Mouse (Mus musculus): ENCODE measurements around the gene Mcm2. TPM values are rescaled to one million over a fixed set of nuclear protein-coding genes. Genes with fewer than 3 reads are reported as not detected.
A peak's percentile ranks its signal among the peaks of the same experiment; 100 is the strongest.

The Mcm2 gene
- polyA plus RNA-seq (2015; fragmentation: Nextera tagmentation; extraction: Ambion mirVana): 27.3 and 35.0 TPM in 2 replicates

DNA sequence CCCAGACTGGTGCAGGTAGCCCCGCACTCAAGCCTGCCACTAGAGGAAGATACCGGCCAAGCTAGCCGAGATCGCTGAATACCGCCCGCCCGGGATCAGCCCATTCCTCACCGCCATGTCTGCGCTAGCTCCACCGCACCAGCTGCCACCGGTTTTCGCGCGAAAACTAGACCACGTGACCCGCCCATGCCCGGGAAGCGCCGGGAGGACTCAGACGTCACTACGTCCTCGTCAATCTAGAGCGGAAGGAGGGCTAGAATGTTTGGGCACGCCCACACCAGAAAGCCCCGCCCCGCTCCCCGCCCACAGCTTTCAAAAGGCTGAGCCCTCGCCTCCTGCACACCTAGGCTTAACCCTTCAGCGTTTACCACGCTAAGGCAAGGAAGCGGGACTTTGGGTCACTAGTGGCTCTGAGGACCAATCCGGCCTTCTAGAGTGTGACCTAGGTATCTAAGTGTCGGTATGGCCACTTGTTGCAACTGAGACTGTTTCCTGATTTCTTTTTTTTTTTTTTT lies at the start of gene Mcm2:
TSS of gene Mcm2 (minus strand) at position 247 of the 515 bp plus-strand sequence.
- Histone ChIP-seq H3K4me2 (ENCODE audit: low read length) (peak within 1 kb of the TSS; percentile 96), H3K9ac (ENCODE audit: low read depth, low read length) (peak within 1 kb of the TSS; percentile 72), H3K27ac (ENCODE audit: low read depth, low read length) (peak within 1 kb of the TSS; percentile 69), H3K9me3 (ENCODE audit: control insufficient read depth, low read length) (no peaks in the 10 kb centered on the region), H3K27me3 (replicated peaks; ENCODE audit: control insufficient read depth, insufficient read depth, low read length) (no peaks in the 10 kb centered on the region), H3K4me1 (ENCODE audit: control insufficient read depth, insufficient read depth, low read depth, low read length) (peaks cover 18% of the 10 kb centered on the region), H3K36me3 (ENCODE audit: control insufficient read depth, insufficient read depth, low read length) (no peaks in the 10 kb centered on the region), H3K4me3 (ENCODE audit: low read length) (peak within 1 kb of the TSS; percentile 63)
- WGBS: 0% methylated on average over 33 of the region's 33 CpGs
- ATAC-seq: peak; percentile 77

DNA sequence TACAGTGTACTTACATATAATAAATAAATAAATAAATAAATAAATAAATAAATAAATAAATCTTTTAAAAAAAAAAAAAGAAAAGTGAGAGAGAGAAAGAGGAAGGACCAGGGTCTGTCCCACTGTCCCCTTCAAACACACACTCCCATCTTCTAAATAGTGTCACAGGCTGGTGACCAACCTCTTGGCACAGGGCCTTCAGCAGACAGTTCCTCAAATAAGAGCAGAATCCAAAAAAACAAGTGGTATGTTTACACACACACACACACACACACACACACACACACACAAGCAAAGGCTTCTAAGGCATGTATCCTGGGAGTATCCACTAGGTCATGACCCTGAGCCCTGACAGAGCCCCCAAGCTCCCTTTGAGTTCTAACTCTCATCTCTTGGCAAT lies 49.2 kb upstream of the Mcm2 start:
- no peaks in the 10 kb centered on the region for H3K9me3 ChIP-seq (ENCODE audit: control insufficient read depth, low read length)
- H3K9ac ChIP-seq (ENCODE audit: low read depth, low read length): no peak overlapping the region
- H3K4me3 ChIP-seq (ENCODE audit: low read length): no peak overlapping the region
- H3K4me1 ChIP-seq (ENCODE audit: control insufficient read depth, insufficient read depth, low read depth, low read length): peaks cover 5% of the 10 kb centered on the region
- no peaks in the 10 kb centered on the region for H3K27me3 ChIP-seq (replicated peaks; ENCODE audit: control insufficient read depth, insufficient read depth, low read length)
- H3K4me2 ChIP-seq (ENCODE audit: low read length): no peak overlapping the region
- no peak for ATAC-seq
- H3K27ac ChIP-seq (ENCODE audit: low read depth, low read length): no peak overlapping the region
- no peaks in the 10 kb centered on the region for H3K36me3 ChIP-seq (ENCODE audit: control insufficient read depth, insufficient read depth, low read length)

DNA sequence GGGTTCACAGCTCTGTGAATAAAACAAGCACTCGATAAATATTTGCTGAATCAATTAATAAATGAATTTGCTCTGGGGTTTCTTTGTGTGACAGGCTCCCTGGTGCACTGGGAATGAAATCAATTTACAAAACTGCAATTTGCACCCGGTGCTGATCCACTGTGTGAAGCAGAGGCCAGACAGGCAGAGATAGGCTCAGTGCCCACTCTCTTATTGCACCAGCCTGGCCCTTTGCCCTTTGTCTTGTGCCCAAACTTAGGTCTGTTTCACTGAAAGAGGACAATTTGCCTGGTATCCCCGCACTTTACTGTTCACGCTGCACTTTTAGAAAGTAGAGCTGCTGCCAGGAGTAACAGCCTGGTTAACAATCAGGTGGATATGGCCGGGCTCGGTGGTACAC lies 47.9 kb upstream of the Mcm2 start:
- no peaks in the 10 kb centered on the region for H3K36me3 ChIP-seq (ENCODE audit: control insufficient read depth, insufficient read depth, low read length)
- no peaks in the 10 kb centered on the region for H3K27me3 ChIP-seq (replicated peaks; ENCODE audit: control insufficient read depth, insufficient read depth, low read length)
- H3K9me3 ChIP-seq (ENCODE audit: control insufficient read depth, low read length): no peaks in the 10 kb centered on the region
- 59% methylated on average over 6 of the region's 6 CpGs for WGBS
- H3K9ac ChIP-seq (ENCODE audit: low read depth, low read length): no peak overlapping the region
- no peak overlapping the region for H3K4me3 ChIP-seq (ENCODE audit: low read length)
- no peak overlapping the region for H3K27ac ChIP-seq (ENCODE audit: low read depth, low read length)
- no peak overlapping the region for H3K4me2 ChIP-seq (ENCODE audit: low read length)
- H3K4me1 ChIP-seq (ENCODE audit: control insufficient read depth, insufficient read depth, low read depth, low read length): peaks cover 16% of the 10 kb centered on the region
- no peak for ATAC-seq

GRCm38 (mm10) chr6:88943666-88944065 lies 45.1 kb upstream of the Mcm2 start:
- no peak for ATAC-seq
- H3K36me3 ChIP-seq (ENCODE audit: control insufficient read depth, insufficient read depth, low read length): no peaks in the 10 kb centered on the region
- H3K4me2 ChIP-seq (ENCODE audit: low read length): 0 out of 2 replicates have a peak overlapping the region, but pooled peaks have one; percentile 10
- no peaks in the 10 kb centered on the region for H3K9me3 ChIP-seq (ENCODE audit: control insufficient read depth, low read length)
- H3K4me1 ChIP-seq (ENCODE audit: control insufficient read depth, insufficient read depth, low read depth, low read length): peaks cover 37% of the 10 kb centered on the region
- no peak overlapping the region for H3K27ac ChIP-seq (ENCODE audit: low read depth, low read length)
- H3K27me3 ChIP-seq (replicated peaks; ENCODE audit: control insufficient read depth, insufficient read depth, low read length): no peaks in the 10 kb centered on the region
- no peak overlapping the region for H3K4me3 ChIP-seq (ENCODE audit: low read length)
- WGBS: 66% methylated on average over 6 of the region's 6 CpGs
- no peak overlapping the region for H3K9ac ChIP-seq (ENCODE audit: low read depth, low read length)

- 9% methylated on average over 8 of the region's 8 CpGs for WGBS
- H3K4me3 ChIP-seq (ENCODE audit: low read length): no peak overlapping the region
- H3K4me2 ChIP-seq (ENCODE audit: low read length): peak overlapping the region; percentile 40
- peak overlapping the region; percentile 55 for H3K27ac ChIP-seq (ENCODE audit: low read depth, low read length)
- no peaks in the 10 kb centered on the region for H3K27me3 ChIP-seq (replicated peaks; ENCODE audit: control insufficient read depth, insufficient read depth, low read length)
- H3K9ac ChIP-seq (ENCODE audit: low read depth, low read length): peak overlapping the region; percentile 24; the same call in 1 of the 2 replicates
- H3K4me1 ChIP-seq (ENCODE audit: control insufficient read depth, insufficient read depth, low read depth, low read length): peaks cover 39% of the 10 kb centered on the region
- H3K9me3 ChIP-seq (ENCODE audit: control insufficient read depth, low read length): no peaks in the 10 kb centered on the region
- H3K36me3 ChIP-seq (ENCODE audit: control insufficient read depth, insufficient read depth, low read length): no peaks in the 10 kb centered on the region
- peak; percentile 84 for ATAC-seq
These were observed 44.0 kb upstream of the Mcm2 start for GRCm38 (mm10) chr6:88942595-88942994.

- H3K9me3 ChIP-seq (ENCODE audit: control insufficient read depth, low read length): no peaks in the 10 kb centered on the region
- no peak overlapping the region for H3K4me2 ChIP-seq (ENCODE audit: low read length)
- peak overlapping the region; percentile 18 for H3K9ac ChIP-seq (ENCODE audit: low read depth, low read length)
- no peaks in the 10 kb centered on the region for H3K36me3 ChIP-seq (ENCODE audit: control insufficient read depth, insufficient read depth, low read length)
- H3K27ac ChIP-seq (ENCODE audit: low read depth, low read length): no peak overlapping the region
- ATAC-seq: no peak
- WGBS: 70% methylated on average over 4 of the region's 4 CpGs
- no peaks in the 10 kb centered on the region for H3K27me3 ChIP-seq (replicated peaks; ENCODE audit: control insufficient read depth, insufficient read depth, low read length)
- H3K4me1 ChIP-seq (ENCODE audit: control insufficient read depth, insufficient read depth, low read depth, low read length): peaks cover 45% of the 10 kb centered on the region
- no peak overlapping the region for H3K4me3 ChIP-seq (ENCODE audit: low read length)
These were observed 43.0 kb upstream of the Mcm2 start for GRCm38 (mm10) chr6:88941628-88942027.

GRCm38 (mm10) chr6:88940090-88940916 lies 41.7 kb upstream of the Mcm2 start:
- Histone ChIP-seq H3K4me3 (ENCODE audit: low read length) (no peak overlapping the region), H3K27ac (ENCODE audit: low read depth, low read length) (no peak overlapping the region), H3K4me2 (ENCODE audit: low read length) (no peak overlapping the region), H3K27me3 (replicated peaks; ENCODE audit: control insufficient read depth, insufficient read depth, low read length) (no peaks in the 10 kb centered on the region), H3K9ac (ENCODE audit: low read depth, low read length) (no peak overlapping the region; the same call in 1 of the 2 replicates), H3K4me1 (ENCODE audit: control insufficient read depth, insufficient read depth, low read depth, low read length) (peaks cover 49% of the 10 kb centered on the region), H3K36me3 (ENCODE audit: control insufficient read depth, insufficient read depth, low read length) (no peaks in the 10 kb centered on the region), H3K9me3 (ENCODE audit: control insufficient read depth, low read length) (no peaks in the 10 kb centered on the region)
- WGBS: 65% methylated on average over 9 of the region's 9 CpGs
- no peak for ATAC-seq

- Histone ChIP-seq H3K36me3 (ENCODE audit: control insufficient read depth, insufficient read depth, low read length) (no peaks in the 10 kb centered on the region), H3K27me3 (replicated peaks; ENCODE audit: control insufficient read depth, insufficient read depth, low read length) (no peaks in the 10 kb centered on the region), H3K9me3 (ENCODE audit: control insufficient read depth, low read length) (no peaks in the 10 kb centered on the region), H3K27ac (ENCODE audit: low read depth, low read length) (0 out of 2 replicates have a peak overlapping the region, but pooled peaks have one; percentile 36), H3K4me2 (ENCODE audit: low read length) (no peak overlapping the region), H3K4me1 (ENCODE audit: control insufficient read depth, insufficient read depth, low read depth, low read length) (peaks cover 49% of the 10 kb centered on the region), H3K4me3 (ENCODE audit: low read length) (no peak overlapping the region), H3K9ac (ENCODE audit: low read depth, low read length) (no peak overlapping the region)
- ATAC-seq: no peak
- WGBS: 25% methylated on average over 12 of the region's 12 CpGs
These were observed 40.9 kb upstream of the Mcm2 start for GRCm38 (mm10) chr6:88939281-88940089.

DNA sequence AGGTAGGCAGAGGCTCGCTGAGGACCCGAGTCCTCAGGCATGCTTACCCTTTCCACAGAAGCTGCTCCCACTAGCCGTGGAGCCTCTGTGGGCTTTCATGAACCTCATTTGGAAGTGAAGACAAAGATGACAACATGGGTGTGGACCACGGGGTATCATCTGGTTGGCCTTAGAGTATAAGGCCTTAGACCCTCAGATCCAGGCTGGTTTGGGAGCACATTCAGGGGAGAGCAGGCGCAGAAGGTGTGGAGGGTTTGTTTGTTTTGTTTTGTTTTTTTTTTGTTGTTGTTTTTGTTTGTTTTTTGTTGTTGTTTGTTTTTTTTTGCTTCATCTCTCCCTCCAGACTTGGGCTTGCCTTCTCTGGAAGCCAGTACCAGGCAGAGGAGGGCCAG lies 40.1 kb upstream of the Mcm2 start:
- Histone ChIP-seq H3K27me3 (replicated peaks; ENCODE audit: control insufficient read depth, insufficient read depth, low read length) (no peaks in the 10 kb centered on the region), H3K27ac (ENCODE audit: low read depth, low read length) (no peak overlapping the region), H3K4me2 (ENCODE audit: low read length) (no peak overlapping the region), H3K4me1 (ENCODE audit: control insufficient read depth, insufficient read depth, low read depth, low read length) (peaks cover 49% of the 10 kb centered on the region), H3K9ac (ENCODE audit: low read depth, low read length) (no peak overlapping the region), H3K36me3 (ENCODE audit: control insufficient read depth, insufficient read depth, low read length) (no peaks in the 10 kb centered on the region), H3K4me3 (ENCODE audit: low read length) (no peak overlapping the region), H3K9me3 (ENCODE audit: control insufficient read depth, low read length) (no peaks in the 10 kb centered on the region)
- ATAC-seq: no peak
- WGBS: 40% methylated on average over 5 of the region's 5 CpGs
